Mouse (Mus musculus) thymus, postnatal 14 days (tissue): Measurements from ENCODE around the gene Ccdc88c.
A peak's percentile ranks its signal among the peaks of the same experiment; 100 is the strongest.

Experiments used
- DNase-seq: peaks from one replicate; pipeline ENCODE4 v3.0.0; 2021

Ccdc88c gene

DNA sequence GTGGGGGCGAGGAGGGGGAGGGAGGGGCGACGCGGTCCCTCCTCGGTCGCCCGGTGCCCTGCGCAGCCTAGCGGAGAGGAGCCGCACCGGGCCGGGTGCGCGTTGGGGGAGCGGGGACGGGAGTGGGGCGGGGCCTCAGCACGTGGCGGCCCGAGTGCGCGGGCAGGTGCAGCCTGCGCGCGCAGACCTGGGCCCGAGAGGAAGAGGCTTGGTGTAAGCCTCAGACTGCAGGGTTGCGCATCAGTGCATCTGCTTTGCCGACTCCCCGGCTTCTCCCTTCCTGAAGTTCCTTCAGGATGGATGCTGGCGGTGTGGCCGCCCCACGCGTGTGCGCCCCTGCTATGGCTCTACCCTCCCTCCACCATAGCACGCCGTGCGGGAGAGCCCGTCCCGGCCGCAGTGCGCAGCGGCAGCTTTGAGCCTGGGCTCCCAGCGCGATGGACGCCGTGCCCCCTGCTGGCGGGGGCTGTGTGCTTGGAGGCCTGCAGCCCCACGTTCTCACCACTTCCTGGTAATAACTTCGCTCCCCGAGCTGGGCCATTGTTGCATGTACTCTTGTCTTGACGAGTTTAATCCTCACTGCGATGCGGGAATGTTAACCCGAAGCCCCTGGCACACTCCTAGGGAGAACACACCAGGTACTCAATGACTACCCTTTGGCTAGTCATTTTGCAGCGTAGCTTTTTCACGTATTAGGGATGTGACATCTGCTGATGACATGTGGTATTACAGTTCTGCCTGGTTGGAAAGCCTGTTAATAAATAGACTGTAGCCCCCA, at the start of gene Ccdc88c:
Ccdc88c (minus strand) TSS at position 103 of the 778 bp plus-strand sequence.
- DNase-seq, result peak; percentile 98

- no peak for DNase-seq
Observed at GRCm38 (mm10) chr12:101077955-101078354, 49.1 kb upstream of the Ccdc88c start.

- DNase-seq, result no peak
Observed at GRCm38 (mm10) chr12:101075433-101075832, 46.6 kb upstream of the Ccdc88c start.

- DNase-seq, result no peak
Observed at GRCm38 (mm10) chr12:101074821-101075429, 46.1 kb upstream of the Ccdc88c start.

GRCm38 (mm10) chr12:101069813-101070212, 41.0 kb upstream of the Ccdc88c start:
- no peak for DNase-seq

DNA sequence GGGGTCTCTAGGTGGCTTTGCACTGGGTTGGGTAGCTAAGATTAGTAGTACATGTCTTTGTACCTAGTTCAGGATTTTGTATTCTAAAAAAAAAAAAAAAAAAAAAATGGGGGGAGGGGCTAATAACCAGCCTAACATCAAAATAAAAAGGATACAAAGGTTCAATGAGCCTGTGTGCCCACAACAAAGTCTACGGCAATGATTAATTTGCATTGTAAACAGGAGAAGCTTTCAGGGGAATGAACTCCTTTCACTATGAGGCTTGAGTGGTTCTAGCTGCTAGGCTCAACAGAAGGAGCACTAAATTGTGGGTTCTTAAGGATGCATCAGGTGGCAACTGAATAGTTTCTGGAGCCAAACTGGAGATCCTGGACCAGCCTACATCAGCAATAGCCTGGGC, 37.5 kb upstream of the Ccdc88c start:
- DNase-seq, result no peak

- DNase-seq, result no peak
Observed at GRCm38 (mm10) chr12:101039956-101040355, 11.1 kb upstream of the Ccdc88c start.

DNA sequence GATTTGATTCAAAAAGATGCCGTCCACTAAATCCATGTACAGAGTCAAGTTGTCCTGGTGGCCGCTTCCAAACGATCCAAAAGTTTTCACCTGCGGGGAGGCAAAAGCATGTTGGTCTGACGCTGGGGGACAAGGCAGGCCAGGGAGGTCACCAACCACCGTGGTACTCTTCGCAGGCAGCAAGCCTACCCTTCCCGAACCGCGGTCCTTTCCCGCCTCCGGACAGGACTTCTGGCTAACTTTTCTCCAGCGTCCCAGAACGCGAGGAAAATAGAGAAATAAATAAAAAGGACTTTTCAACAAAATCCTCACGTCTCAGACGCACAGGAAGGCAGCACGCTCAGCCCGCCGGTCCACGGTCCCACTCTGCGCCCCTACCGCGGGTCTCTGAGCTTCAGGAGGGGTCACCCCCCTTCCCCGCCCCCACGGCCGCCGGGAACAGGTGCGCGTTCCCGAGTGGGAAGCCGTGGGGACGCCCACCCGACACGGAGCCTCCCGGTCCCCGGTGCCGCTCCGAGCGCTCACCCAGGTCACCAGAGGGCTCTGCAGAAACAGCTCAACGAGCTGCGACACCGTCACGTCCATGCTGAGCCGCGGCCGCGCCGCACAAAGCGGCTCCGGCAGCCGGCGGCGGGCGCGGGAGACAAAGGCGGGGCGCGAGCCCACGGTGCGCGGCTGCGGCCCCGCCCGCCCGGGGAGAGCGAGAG, 456 bp downstream of the Ccdc88c start:
- DNase-seq, result peak; percentile 80

DNA sequence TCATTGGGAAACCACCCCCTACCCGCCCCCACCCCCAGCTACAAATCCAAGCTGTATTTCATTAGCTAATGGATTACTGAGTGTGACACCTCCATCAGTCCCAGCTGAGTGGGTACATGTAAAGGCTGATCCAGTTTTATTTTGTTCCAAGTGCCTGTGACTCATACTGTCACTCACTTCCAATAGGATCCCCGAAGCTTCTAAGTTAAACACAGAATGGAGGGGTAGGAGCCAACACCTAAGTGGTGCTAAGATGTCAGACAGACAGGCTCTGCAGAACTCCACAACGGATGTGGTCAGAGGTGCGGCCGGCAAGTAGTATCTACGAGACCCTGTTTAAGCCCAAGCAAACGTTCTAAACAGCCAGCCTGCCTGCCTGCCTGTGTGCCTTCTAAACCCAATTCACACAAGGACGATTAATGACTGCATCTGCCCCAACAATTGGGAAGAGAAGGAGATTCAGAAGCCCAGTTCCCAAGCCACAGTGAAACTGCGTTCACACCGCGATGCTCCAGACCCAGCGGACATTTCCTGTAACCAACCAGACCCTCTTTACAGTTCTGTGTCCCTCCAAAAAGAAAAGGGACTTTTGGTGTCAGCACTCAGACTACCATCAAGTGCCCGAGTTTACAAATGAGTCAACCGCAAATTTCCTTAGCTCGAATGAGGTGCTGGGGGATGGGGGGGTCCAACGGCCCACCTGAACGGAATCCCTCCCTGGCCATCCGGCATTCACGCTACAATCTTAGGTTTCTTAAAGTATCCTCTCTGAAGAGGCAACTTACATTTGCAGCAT, 1.2 kb downstream of the Ccdc88c start:
- DNase-seq, result peak; percentile 62

DNA sequence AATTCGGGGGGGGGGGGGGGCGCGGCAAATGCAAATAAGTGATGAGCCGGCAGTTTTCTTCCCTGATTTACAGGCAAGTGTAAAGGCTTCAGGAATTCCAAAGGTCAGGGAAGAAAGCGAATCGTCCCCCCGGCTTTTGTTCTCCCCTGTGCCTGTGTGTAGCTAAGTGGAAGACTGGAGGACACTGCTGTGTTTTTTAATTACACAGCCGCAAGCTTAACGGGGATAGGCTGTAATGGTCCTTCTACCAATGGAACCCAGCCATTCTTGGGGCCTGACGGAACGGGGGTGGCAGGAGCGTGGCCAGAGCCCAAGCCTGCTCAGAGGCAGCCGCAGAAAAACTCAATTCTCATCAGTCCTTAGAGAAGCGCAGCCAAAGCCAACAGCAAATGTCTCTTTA, 1.9 kb downstream of the Ccdc88c start:
- no peak for DNase-seq

GRCm38 (mm10) chr12:101026518-101026917, 2.3 kb downstream of the Ccdc88c start:
- no peak for DNase-seq

DNA sequence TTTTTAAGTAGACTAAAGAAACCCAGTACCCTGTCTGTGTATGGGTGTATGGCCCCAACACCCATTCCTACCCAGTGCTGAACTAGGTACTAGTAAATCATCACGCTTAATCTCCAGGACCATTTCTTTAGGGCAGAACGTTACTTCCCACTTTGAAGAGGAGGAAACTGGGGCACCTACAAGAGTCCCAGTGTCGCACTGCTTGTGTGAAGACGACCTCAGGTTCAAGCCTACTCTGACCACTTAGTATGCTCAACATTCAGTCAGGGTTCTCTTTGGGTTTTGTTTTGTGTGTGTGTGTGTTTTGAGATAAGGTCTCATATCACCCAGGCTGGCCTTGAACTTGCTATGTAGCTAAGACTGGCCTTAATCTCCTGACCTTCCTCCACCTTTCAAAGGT, 2.8 kb downstream of the Ccdc88c start:
- DNase-seq, result no peak

GRCm38 (mm10) chr12:101025379-101025778, 3.5 kb downstream of the Ccdc88c start:
- DNase-seq, result peak; percentile 5

DNA sequence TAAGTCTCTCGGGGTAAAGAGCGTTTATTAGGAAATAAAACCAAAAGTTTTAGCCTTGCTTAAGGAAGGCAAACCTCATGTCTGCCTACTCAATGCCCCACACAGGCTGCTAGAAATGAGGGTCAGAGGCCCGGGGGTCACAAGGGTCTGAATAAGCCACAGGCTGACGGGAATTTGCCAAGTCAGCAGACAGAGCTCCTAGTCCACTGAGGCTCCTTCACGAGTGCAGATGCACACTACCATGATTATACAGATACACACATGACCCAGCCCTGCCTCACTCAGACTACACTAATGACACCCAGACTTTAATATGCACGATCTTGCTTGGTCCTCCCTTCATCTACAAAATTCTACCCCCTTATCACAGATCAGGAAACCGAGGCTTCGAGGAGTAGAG, 4.0 kb downstream of the Ccdc88c start:
- peak; percentile 2 for DNase-seq

GRCm38 (mm10) chr12:101023143-101023542, 5.7 kb downstream of the Ccdc88c start:
- DNase-seq, result no peak

- DNase-seq, result peak; percentile 14
Observed at GRCm38 (mm10) chr12:101022353-101022752, 6.5 kb downstream of the Ccdc88c start.

- DNase-seq, result peak; percentile 1
Observed at GRCm38 (mm10) chr12:101021484-101022226, 7.2 kb downstream of the Ccdc88c start.

DNA sequence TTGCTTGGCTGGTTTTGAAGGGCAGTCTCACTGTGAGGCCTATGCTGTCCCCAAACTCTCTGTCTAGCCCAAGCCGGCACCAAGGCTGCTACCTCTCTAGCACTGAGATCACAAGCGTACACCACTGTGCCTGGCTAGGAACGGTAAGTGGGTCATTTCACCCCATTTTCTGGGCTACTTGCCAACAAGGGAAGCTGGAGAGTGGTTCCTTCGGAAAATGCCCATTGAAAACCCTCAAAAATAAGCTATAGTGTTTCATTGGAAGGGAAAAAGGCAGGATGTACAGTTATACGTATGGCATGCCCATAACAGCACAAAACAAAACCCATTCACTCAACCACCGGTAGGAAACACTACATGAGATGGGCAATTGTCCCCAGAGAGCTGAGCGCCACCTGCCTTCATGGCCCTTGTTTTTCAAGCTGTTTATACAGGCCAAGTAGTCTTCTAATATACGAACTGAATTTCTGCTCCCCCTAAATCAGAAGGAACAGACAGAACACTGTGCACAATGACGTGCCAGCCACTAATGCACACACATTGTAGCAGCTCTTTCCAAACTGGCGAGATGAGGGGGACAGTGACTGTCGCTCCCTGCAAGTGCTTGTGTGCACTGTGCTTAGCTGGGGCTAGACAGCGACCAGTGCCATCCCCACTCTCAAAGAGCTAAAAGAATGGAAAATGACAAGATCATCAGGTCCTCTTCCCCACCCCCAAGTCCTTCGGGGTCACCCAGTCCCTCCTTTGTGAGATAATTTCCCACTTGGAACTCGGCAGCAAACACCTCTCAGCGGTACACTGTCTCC, 8.4 kb downstream of the Ccdc88c start:
- DNase-seq, result no peak

DNA sequence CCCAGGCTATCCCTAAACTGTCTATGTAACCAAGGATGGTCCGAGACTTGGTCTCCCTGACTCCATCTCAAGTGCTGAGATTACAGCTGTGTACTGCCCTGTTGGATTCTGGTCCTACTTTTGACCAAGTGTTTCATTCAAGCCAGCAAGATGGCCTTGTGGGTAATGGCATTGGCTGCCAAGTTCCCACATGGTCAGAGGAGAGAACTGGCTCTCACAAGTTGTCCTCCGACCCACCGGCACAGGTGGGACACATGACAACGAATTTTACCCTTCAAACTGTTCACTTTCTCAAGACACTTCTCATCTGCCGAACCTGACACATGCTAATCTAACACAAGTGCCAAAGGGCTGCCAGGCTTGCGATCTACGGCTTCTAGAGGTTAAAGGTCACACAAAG, 9.4 kb downstream of the Ccdc88c start:
- DNase-seq, result no peak

GRCm38 (mm10) chr12:101019031-101019430, 9.8 kb downstream of the Ccdc88c start:
- no peak for DNase-seq

GRCm38 (mm10) chr12:101017971-101018371, 10.9 kb downstream of the Ccdc88c start:
- peak; percentile 88 for DNase-seq
